Mouse (Mus musculus): ENCODE measurements at regions not wholly inside any gene's neighbourhood (a gene's known extent, or its start where the extent isn't known, plus 50 kb on each side); places are given as distances from the start of the nearest gene placed in this dataset.

- H3K4me3 ChIP-seq: no peak overlapping the region
- no peak for ATAC-seq (ENCODE audit: insufficient number of reproducible peaks, low FRiP score)
- no peak overlapping the region for H3K27ac ChIP-seq (ENCODE audit: poor library complexity, severe bottlenecking)
- no peaks in the 10 kb centered on the region for H3K9me3 ChIP-seq (replicated peaks)
- H3K36me3 ChIP-seq: no peaks in the 10 kb centered on the region
- no peak overlapping the region for H3K9ac ChIP-seq
- no peaks in the 10 kb centered on the region for H3K27me3 ChIP-seq (replicated peaks)
- WGBS: 77% methylated on average over 2 of the region's 2 CpGs
- no peak overlapping the region for H3K4me2 ChIP-seq
- H3K4me1 ChIP-seq (replicated peaks): no peaks in the 10 kb centered on the region
These were observed 558.6 kb upstream of the Zeb2 start for GRCm38 (mm10) chr2:45675776-45676175.

GRCm38 (mm10) chr2:45656011-45656410 is 538.8 kb upstream of the Zeb2 start:
- Histone ChIP-seq H3K36me3 (no peaks in the 10 kb centered on the region), H3K4me2 (no peak overlapping the region), H3K9ac (no peak overlapping the region), H3K4me3 (no peak overlapping the region), H3K27ac (ENCODE audit: poor library complexity, severe bottlenecking) (no peak overlapping the region), H3K9me3 (replicated peaks) (no peaks in the 10 kb centered on the region), H3K27me3 (replicated peaks) (no peaks in the 10 kb centered on the region), H3K4me1 (replicated peaks) (no peaks in the 10 kb centered on the region)
- no peak for ATAC-seq (ENCODE audit: insufficient number of reproducible peaks, low FRiP score)
- WGBS: 57% methylated on average over 1 of the region's 1 CpGs

GRCm38 (mm10) chr2:45654693-45655092 is 537.5 kb upstream of the Zeb2 start:
- H3K36me3 ChIP-seq: no peaks in the 10 kb centered on the region
- no peak overlapping the region for H3K9ac ChIP-seq
- H3K4me3 ChIP-seq: no peak overlapping the region
- no peaks in the 10 kb centered on the region for H3K27me3 ChIP-seq (replicated peaks)
- no peak overlapping the region for H3K4me2 ChIP-seq
- no peak overlapping the region for H3K27ac ChIP-seq (ENCODE audit: poor library complexity, severe bottlenecking)
- H3K9me3 ChIP-seq (replicated peaks): no peaks in the 10 kb centered on the region
- no peak for ATAC-seq (ENCODE audit: insufficient number of reproducible peaks, low FRiP score)
- no peaks in the 10 kb centered on the region for H3K4me1 ChIP-seq (replicated peaks)

GRCm38 (mm10) chr2:45652977-45653376 is 535.8 kb upstream of the Zeb2 start:
- H3K4me1 ChIP-seq (replicated peaks): no peaks in the 10 kb centered on the region
- no peaks in the 10 kb centered on the region for H3K36me3 ChIP-seq
- H3K4me3 ChIP-seq: no peak overlapping the region
- H3K27ac ChIP-seq (ENCODE audit: poor library complexity, severe bottlenecking): no peak overlapping the region
- no peak overlapping the region for H3K9ac ChIP-seq
- WGBS: 69% methylated on average over 3 of the region's 3 CpGs
- H3K27me3 ChIP-seq (replicated peaks): no peaks in the 10 kb centered on the region
- H3K9me3 ChIP-seq (replicated peaks): no peaks in the 10 kb centered on the region
- no peak overlapping the region for H3K4me2 ChIP-seq
- ATAC-seq (ENCODE audit: insufficient number of reproducible peaks, low FRiP score): no peak

GRCm38 (mm10) chr2:45650271-45650985 is 533.2 kb upstream of the Zeb2 start:
- H3K4me1 ChIP-seq (replicated peaks): no peaks in the 10 kb centered on the region
- H3K9ac ChIP-seq: no peak overlapping the region
- no peaks in the 10 kb centered on the region for H3K36me3 ChIP-seq
- no peak for ATAC-seq (ENCODE audit: insufficient number of reproducible peaks, low FRiP score)
- no peak overlapping the region for H3K4me3 ChIP-seq
- H3K4me2 ChIP-seq: no peak overlapping the region
- WGBS: 81% methylated on average over 5 of the region's 5 CpGs
- H3K27me3 ChIP-seq (replicated peaks): no peaks in the 10 kb centered on the region
- no peak overlapping the region for H3K27ac ChIP-seq (ENCODE audit: poor library complexity, severe bottlenecking)
- H3K9me3 ChIP-seq (replicated peaks): no peaks in the 10 kb centered on the region

GRCm38 (mm10) chr2:45647846-45648245 is 530.7 kb upstream of the Zeb2 start:
- 76% methylated on average over 3 of the region's 3 CpGs for WGBS

GRCm38 (mm10) chr2:45630081-45630480 is 512.9 kb upstream of the Zeb2 start:
- no peak for ATAC-seq (ENCODE audit: insufficient number of reproducible peaks, low FRiP score)

More at GRCm38 (mm10) chr2:45647846-45648245, 530.7 kb upstream of the Zeb2 start:
- Histone ChIP-seq H3K9me3 (replicated peaks) (no peaks in the 10 kb centered on the region), H3K36me3 (no peaks in the 10 kb centered on the region), H3K4me3 (no peak overlapping the region), H3K27me3 (replicated peaks) (no peaks in the 10 kb centered on the region), H3K4me1 (replicated peaks) (no peaks in the 10 kb centered on the region), H3K27ac (ENCODE audit: poor library complexity, severe bottlenecking) (no peak overlapping the region), H3K4me2 (no peak overlapping the region), H3K9ac (no peak overlapping the region)
- ATAC-seq (ENCODE audit: insufficient number of reproducible peaks, low FRiP score): no peak

GRCm38 (mm10) chr2:45629616-45630015 is 512.4 kb upstream of the Zeb2 start:
- H3K9me3 ChIP-seq (replicated peaks): no peaks in the 10 kb centered on the region
- H3K4me2 ChIP-seq: no peak overlapping the region
- H3K36me3 ChIP-seq: no peaks in the 10 kb centered on the region
- no peaks in the 10 kb centered on the region for H3K27me3 ChIP-seq (replicated peaks)
- H3K9ac ChIP-seq: no peak overlapping the region
- no peak for ATAC-seq (ENCODE audit: insufficient number of reproducible peaks, low FRiP score)
- no peak overlapping the region for H3K27ac ChIP-seq (ENCODE audit: poor library complexity, severe bottlenecking)
- 76% methylated on average over 3 of the region's 3 CpGs for WGBS
- no peaks in the 10 kb centered on the region for H3K4me1 ChIP-seq (replicated peaks)
- no peak overlapping the region for H3K4me3 ChIP-seq

More at GRCm38 (mm10) chr2:45630081-45630480, 512.9 kb upstream of the Zeb2 start:
- Histone ChIP-seq H3K9me3 (replicated peaks) (no peaks in the 10 kb centered on the region), H3K27me3 (replicated peaks) (no peaks in the 10 kb centered on the region), H3K4me1 (replicated peaks) (no peaks in the 10 kb centered on the region), H3K4me2 (no peak overlapping the region), H3K36me3 (no peaks in the 10 kb centered on the region), H3K4me3 (no peak overlapping the region), H3K9ac (no peak overlapping the region), H3K27ac (ENCODE audit: poor library complexity, severe bottlenecking) (no peak overlapping the region)
- 71% methylated on average over 7 of the region's 7 CpGs for WGBS

GRCm38 (mm10) chr2:45623056-45623455 is 505.9 kb upstream of the Zeb2 start:
- no peak for ATAC-seq (ENCODE audit: insufficient number of reproducible peaks, low FRiP score)
- Histone ChIP-seq H3K27ac (ENCODE audit: poor library complexity, severe bottlenecking) (no peak overlapping the region), H3K9ac (no peak overlapping the region), H3K4me1 (replicated peaks) (no peaks in the 10 kb centered on the region), H3K4me3 (no peak overlapping the region), H3K4me2 (no peak overlapping the region), H3K9me3 (replicated peaks) (no peaks in the 10 kb centered on the region), H3K36me3 (no peaks in the 10 kb centered on the region), H3K27me3 (replicated peaks) (no peaks in the 10 kb centered on the region)
- 56% methylated on average over 3 of the region's 3 CpGs for WGBS

GRCm38 (mm10) chr2:45608926-45609325 is 491.7 kb upstream of the Zeb2 start:
- Histone ChIP-seq H3K4me1 (replicated peaks) (no peaks in the 10 kb centered on the region), H3K9me3 (replicated peaks) (no peaks in the 10 kb centered on the region), H3K27me3 (replicated peaks) (no peaks in the 10 kb centered on the region), H3K4me2 (no peak overlapping the region), H3K36me3 (no peaks in the 10 kb centered on the region), H3K9ac (no peak overlapping the region), H3K4me3 (no peak overlapping the region), H3K27ac (ENCODE audit: poor library complexity, severe bottlenecking) (no peak overlapping the region)
- 84% methylated on average over 1 of the region's 1 CpGs for WGBS
- no peak for ATAC-seq (ENCODE audit: insufficient number of reproducible peaks, low FRiP score)

GRCm38 (mm10) chr2:45607393-45607792 is 490.2 kb upstream of the Zeb2 start:
- Histone ChIP-seq H3K4me3 (no peak overlapping the region), H3K4me1 (replicated peaks) (no peaks in the 10 kb centered on the region), H3K4me2 (no peak overlapping the region), H3K9ac (no peak overlapping the region), H3K36me3 (no peaks in the 10 kb centered on the region), H3K27me3 (replicated peaks) (no peaks in the 10 kb centered on the region), H3K27ac (ENCODE audit: poor library complexity, severe bottlenecking) (no peak overlapping the region), H3K9me3 (replicated peaks) (no peaks in the 10 kb centered on the region)
- no peak for ATAC-seq (ENCODE audit: insufficient number of reproducible peaks, low FRiP score)

GRCm38 (mm10) chr2:45601332-45601900 is 484.2 kb upstream of the Zeb2 start:
- WGBS: 64% methylated on average over 5 of the region's 6 CpGs
- Histone ChIP-seq H3K27me3 (replicated peaks) (no peaks in the 10 kb centered on the region), H3K36me3 (no peaks in the 10 kb centered on the region), H3K9ac (no peak overlapping the region), H3K27ac (ENCODE audit: poor library complexity, severe bottlenecking) (no peak overlapping the region), H3K4me1 (replicated peaks) (no peaks in the 10 kb centered on the region), H3K4me2 (no peak overlapping the region), H3K4me3 (no peak overlapping the region), H3K9me3 (replicated peaks) (no peaks in the 10 kb centered on the region)
- no peak for ATAC-seq (ENCODE audit: insufficient number of reproducible peaks, low FRiP score)

All from heart, embryonic 12.5 days (tissue).